10 mouse cellular contexts compared by ENCODE assay signal in the genomic region with DNA sequence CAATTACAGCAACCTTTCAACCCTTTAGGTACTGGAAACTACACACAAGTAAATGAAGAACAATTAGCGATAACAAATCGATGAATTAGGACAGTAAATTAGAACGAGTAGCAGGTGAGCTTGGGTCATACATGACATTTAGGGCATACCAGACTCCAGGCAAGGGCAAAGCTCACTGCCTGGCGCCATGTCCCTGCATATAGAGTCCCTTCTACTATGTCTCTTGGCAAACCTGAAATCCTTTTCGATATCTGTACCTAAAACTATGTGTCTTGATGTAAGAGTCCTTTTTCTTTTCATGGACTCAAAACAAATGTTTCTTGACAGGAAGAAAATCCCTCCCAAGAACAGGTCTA. TPM values are rescaled to one million over a fixed set of nuclear protein-coding genes. Genes with fewer than 3 reads are reported as not detected.
DNase-seq lines count a peak whose midpoint lies in the region; ATAC-seq lines count a peak whose summit lies in the region.
"Had no signal": no experiment of that assay in that cellular context is flagged by ENCODE, and none has a peak within 500 bp of the region (broad histone marks: within the 10 kb centered on the region; RNA-seq: fewer than 3 reads in every experiment).

No protein-coding gene starts in this region.

- H3K27ac ChIP-seq in heart, embryonic 12.5 days (ENCODE audit: poor library complexity, severe bottlenecking): peak overlapping the region; percentile 6; the same call in 1 of the 2 replicates
- H3K27ac ChIP-seq in liver, embryonic 12.5 days: peak overlapping the region; percentile 78
- no peak overlapping the region for H3K27ac ChIP-seq in liver, embryonic 11.5 days (ENCODE audit: low read depth, low read length)
- peak overlapping the region; percentile 86 for H3K27ac ChIP-seq in liver, embryonic 15.5 days (replicated peaks)
- H3K27ac ChIP-seq: embryonic facial prominence, embryonic 15.5 days; macrophage had no signal

- ATAC-seq in heart, embryonic 12.5 days (ENCODE audit: insufficient number of reproducible peaks, low FRiP score): no peak
- no peak for ATAC-seq in liver, embryonic 12.5 days
- ATAC-seq in liver, embryonic 11.5 days (replicated peaks; ENCODE audit: low FRiP score): no peak
- no peak for ATAC-seq in liver, embryonic 15.5 days (ENCODE audit: insufficient read depth)

- no peak overlapping the region for H3K9ac ChIP-seq in heart, embryonic 12.5 days
- 0 out of 2 replicates have a peak overlapping the region, but pooled peaks have one; percentile 12 for H3K9ac ChIP-seq in liver, embryonic 12.5 days
- no peak overlapping the region for H3K9ac ChIP-seq in liver, embryonic 11.5 days (ENCODE audit: low read depth, low read length)
- no peak overlapping the region for H3K9ac ChIP-seq in liver, embryonic 15.5 days
- H3K9ac ChIP-seq: embryonic facial prominence, embryonic 15.5 days had no signal

- 69% methylated on average over 5 of the region's 5 CpGs for WGBS in heart, embryonic 12.5 days
- 73% methylated on average over 5 of the region's 5 CpGs for WGBS in liver, embryonic 12.5 days (ENCODE audit: insufficient replicate concordance)
- 73% methylated on average over 5 of the region's 5 CpGs for WGBS in liver, embryonic 11.5 days
- 85% methylated on average over 5 of the region's 5 CpGs for WGBS in liver, embryonic 15.5 days (ENCODE audit: insufficient replicate concordance)

- H3K4me2 ChIP-seq in heart, embryonic 12.5 days: no peak overlapping the region
- H3K4me2 ChIP-seq in liver, embryonic 12.5 days: no peak overlapping the region
- no peak overlapping the region for H3K4me2 ChIP-seq in liver, embryonic 11.5 days
- no peak overlapping the region for H3K4me2 ChIP-seq in liver, embryonic 15.5 days
- H3K4me2 ChIP-seq: embryonic facial prominence, embryonic 15.5 days had no signal

- H3K27me3 ChIP-seq in heart, embryonic 12.5 days (replicated peaks): no peaks in the 10 kb centered on the region
- no peaks in the 10 kb centered on the region for H3K27me3 ChIP-seq in liver, embryonic 12.5 days (replicated peaks)
- H3K27me3 ChIP-seq in liver, embryonic 11.5 days (replicated peaks; ENCODE audit: control insufficient read depth, insufficient read depth, low read length): no peaks in the 10 kb centered on the region
- no peaks in the 10 kb centered on the region for H3K27me3 ChIP-seq in liver, embryonic 15.5 days
- H3K27me3 ChIP-seq: embryonic facial prominence, embryonic 15.5 days had no signal

- DNase-seq in heart, adult 11 months: no peak
- no peak for DNase-seq in liver, embryonic 11.5 days (ENCODE audit: low spot score)
- DNase-seq in adrenal gland, adult (ENCODE audit: inconsistent age in 2 of 2, low spot score in 1 of 2): no peak
- no peak for DNase-seq in T-cell, adult 2 months (ENCODE audit: low spot score)
- DNase-seq: thymus, postnatal 25 days had no signal

- H3K9me3 ChIP-seq in heart, embryonic 12.5 days (replicated peaks): no peaks in the 10 kb centered on the region
- no peaks in the 10 kb centered on the region for H3K9me3 ChIP-seq in liver, embryonic 12.5 days (replicated peaks)
- no peaks in the 10 kb centered on the region for H3K9me3 ChIP-seq in liver, embryonic 11.5 days (ENCODE audit: control insufficient read depth, low read length)
- H3K9me3 ChIP-seq in liver, embryonic 15.5 days (replicated peaks): no peaks in the 10 kb centered on the region
- H3K9me3 ChIP-seq: embryonic facial prominence, embryonic 15.5 days had no signal

- no peaks in the 10 kb centered on the region for H3K36me3 ChIP-seq in heart, embryonic 12.5 days
- H3K36me3 ChIP-seq in liver, embryonic 12.5 days: peaks cover 10% of the 10 kb centered on the region; the same call in 1 of the 2 replicates
- no peaks in the 10 kb centered on the region for H3K36me3 ChIP-seq in liver, embryonic 11.5 days (ENCODE audit: control insufficient read depth, insufficient read depth, low read length)
- peaks cover 6% of the 10 kb centered on the region; the same call in 1 of the 2 replicates for H3K36me3 ChIP-seq in liver, embryonic 15.5 days (replicated peaks)
- H3K36me3 ChIP-seq: embryonic facial prominence, embryonic 15.5 days had no signal

- no peak overlapping the region for H3K4me3 ChIP-seq in heart, embryonic 12.5 days
- no peak overlapping the region for H3K4me3 ChIP-seq in liver, embryonic 12.5 days
- H3K4me3 ChIP-seq in liver, embryonic 11.5 days (ENCODE audit: low read depth, low read length): no peak overlapping the region
- no peak overlapping the region for H3K4me3 ChIP-seq in liver, embryonic 15.5 days (replicated peaks)
- H3K4me3 ChIP-seq: embryonic facial prominence, embryonic 15.5 days had no signal

- peaks cover 40% of the 10 kb centered on the region for H3K4me1 ChIP-seq in heart, embryonic 12.5 days (replicated peaks)
- H3K4me1 ChIP-seq in liver, embryonic 12.5 days: peaks cover 95% of the 10 kb centered on the region
- H3K4me1 ChIP-seq in liver, embryonic 11.5 days (replicated peaks; ENCODE audit: control insufficient read depth, insufficient read depth, low read length): peaks cover 71% of the 10 kb centered on the region
- peaks cover 90% of the 10 kb centered on the region for H3K4me1 ChIP-seq in liver, embryonic 15.5 days (replicated peaks)

RNA-seq across cellular contexts. Expression of a gene that starts 53.5 kb away (rescaled TPM):
- polyA plus RNA-seq in heart, embryonic 12.5 days (2016; fragmentation: Nextera tagmentation; extraction: Ambion mirVana): 28.5 and 29.6 TPM in 2 replicates
- 32.0 and 32.1 TPM in 2 replicates for polyA plus RNA-seq in liver, embryonic 12.5 days (2016; fragmentation: Nextera tagmentation; extraction: Ambion mirVana)
- 35.0 and 37.3 TPM in 2 replicates for polyA plus RNA-seq in liver, embryonic 11.5 days (2014; fragmentation: Nextera tagmentation; extraction: Ambion mirVana)
- polyA plus RNA-seq in liver, embryonic 15.5 days (2015; fragmentation: Nextera tagmentation; extraction: Ambion mirVana): 19.1 and 19.9 TPM in 2 replicates
